Mouse (Mus musculus) heart, adult 9 months (tissue): ENCODE data around the gene Rps25.
"Not testable (repeated sequence)": the region's sequence is repeated elsewhere in the genome, so short reads cannot be mapped to it uniquely, and the experiment has no call there.

Source experiments
- DNase-seq, 2 experiments: peaks; one replicate each; pipeline ENCODE4 v3.0.0; 2022; ENCODE audit warnings: low spot score in 2 of 2

Gene Rps25

GRCm38 (mm10) chr9:44406906-44407751 is at the start of gene Rps25, which contains the start of gene Trappc4:
Gene Rps25 (plus strand): TSS chr9:44407139.
Gene Trappc4 (minus strand): TSS chr9:44407600.
- DNase-seq: peak; percentile 94

- DNase-seq: no peak
Measured at GRCm38 (mm10) chr9:44357207-44357606, 49.7 kb upstream of the Rps25 start.

- peak; percentile 93 to 95 for DNase-seq
Measured at GRCm38 (mm10) chr9:44361190-44361917, 45.6 kb upstream of the Rps25 start, which contains the start of gene Vps11. Gene Vps11 (minus strand): TSS chr9:44361670.

GRCm38 (mm10) chr9:44361931-44362330 is 45.0 kb upstream of the Rps25 start:
- not testable (repeated sequence) for DNase-seq

- no peak for DNase-seq
Measured at GRCm38 (mm10) chr9:44364480-44364879, 42.5 kb upstream of the Rps25 start.

GRCm38 (mm10) chr9:44373386-44373785 is 33.6 kb upstream of the Rps25 start:
- DNase-seq: no peak

- DNase-seq: no peak
Measured at GRCm38 (mm10) chr9:44376141-44376540, 30.8 kb upstream of the Rps25 start.

GRCm38 (mm10) chr9:44377335-44377734 is 29.6 kb upstream of the Rps25 start:
- not testable (repeated sequence) for DNase-seq

GRCm38 (mm10) chr9:44378153-44378730 is 28.7 kb upstream of the Rps25 start:
- no peak for DNase-seq

- peak; percentile 99 for DNase-seq
Measured at GRCm38 (mm10) chr9:44379054-44379834, 27.7 kb upstream of the Rps25 start, which contains the start of gene Hyou1. Gene Hyou1 (plus strand): TSS chr9:44379490.

- no peak for DNase-seq
Measured at GRCm38 (mm10) chr9:44379862-44380261, 27.1 kb upstream of the Rps25 start.

GRCm38 (mm10) chr9:44384596-44384995 is 22.3 kb upstream of the Rps25 start:
- no peak for DNase-seq

- no peak for DNase-seq
Measured at GRCm38 (mm10) chr9:44387221-44387620, 19.7 kb upstream of the Rps25 start.

GRCm38 (mm10) chr9:44389273-44389672 is 17.7 kb upstream of the Rps25 start:
- no peak for DNase-seq

GRCm38 (mm10) chr9:44391466-44391865 is 15.5 kb upstream of the Rps25 start:
- DNase-seq: peak in 1 of 2 experiments; percentile 57

- peak; percentile 98 to 99 for DNase-seq
Measured at GRCm38 (mm10) chr9:44396684-44397411, 10.1 kb upstream of the Rps25 start, which contains the start of gene Slc37a4. Gene Slc37a4 (plus strand): TSS chr9:44396852.

GRCm38 (mm10) chr9:44398087-44398486 is 8.9 kb upstream of the Rps25 start:
- no peak for DNase-seq

GRCm38 (mm10) chr9:44398551-44398950 is 8.4 kb upstream of the Rps25 start:
- no peak for DNase-seq

GRCm38 (mm10) chr9:44399114-44399794 is 7.7 kb upstream of the Rps25 start:
- DNase-seq: no peak

GRCm38 (mm10) chr9:44399795-44400114 is 7.2 kb upstream of the Rps25 start:
- peak in 1 of 2 experiments; percentile 36 for DNase-seq
